Mouse (Mus musculus) adrenal gland (tissue): ENCODE measurements around the gene Adgrf5.
"Not testable (repeated sequence)": the region's sequence is repeated elsewhere in the genome, so short reads cannot be mapped to it uniquely, and the experiment has no call there.

Experiments
- intact Hi-C: fragments of 180-260 bp; cut with DNase I; formaldehyde crosslinking; loops from one replicate; pipeline ENCODE4 v1.15.1; 2025
- long read RNA-seq, 2 experiments: library from polyadenylated mRNA; unstranded; transcript quantifications; one replicate each; pipeline ENCODE4 v2.0.0; 2020; ENCODE audit warnings: borderline replicate concordance in 1 of 2; ENCODE audit not compliant: insufficient replicate concordance in 1 of 2

Adgrf5 gene
- long read RNA-seq, experiment 1, partial matches to known transcripts: 3 of 6 reads
- long read RNA-seq, experiment 1, other reads (novel, unspliced or antisense): 3 of 6 reads
- long read RNA-seq, experiment 2, partial matches to known transcripts: 2 of 5 reads
- long read RNA-seq, experiment 2, other reads (novel, unspliced or antisense): 3 of 5 reads

DNA sequence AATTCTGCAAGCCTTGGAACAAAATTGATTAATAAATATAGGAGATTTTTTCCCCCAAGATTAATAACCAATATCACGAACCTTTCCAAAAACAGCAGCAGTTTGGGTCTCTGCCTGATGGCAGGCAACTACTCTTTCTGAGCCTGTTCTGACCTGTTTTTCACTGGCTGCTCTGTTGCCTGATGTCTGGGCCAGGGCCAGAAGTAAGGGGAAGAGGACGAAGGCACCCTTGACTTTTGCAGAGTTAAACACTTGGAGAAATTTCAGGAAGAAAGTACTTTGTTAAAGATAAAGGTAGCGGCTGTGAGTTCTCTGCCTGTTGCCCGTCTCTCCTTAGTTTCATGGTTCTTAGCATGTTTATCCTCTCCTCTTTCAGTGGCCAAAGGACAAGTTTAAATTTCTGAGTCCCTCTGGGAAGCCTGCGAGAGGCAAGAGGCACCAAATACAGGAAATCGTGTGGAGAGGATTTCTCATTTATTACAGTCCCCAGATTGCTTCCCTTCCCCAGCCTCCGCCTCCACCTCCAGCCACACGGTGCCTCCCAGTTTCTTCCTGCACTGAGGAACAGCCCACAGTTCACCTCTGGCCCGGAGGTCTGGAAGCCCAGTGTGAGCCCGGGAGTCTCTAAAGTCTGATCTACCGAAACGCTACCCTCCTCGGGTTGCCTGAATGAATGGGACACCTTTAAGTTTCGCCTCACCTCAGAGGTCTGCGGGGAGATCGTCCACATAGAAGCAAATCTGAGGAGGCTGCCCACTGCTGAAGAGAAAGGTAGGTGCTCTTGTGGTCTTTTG, at the start of gene Adgrf5:
Adgrf5 (plus strand) TSS at position 626 of the 794 bp plus-strand sequence.
- intact Hi-C loops: no loop called here

GRCm38 (mm10) chr17:43325986-43326671, 34.1 kb upstream of the Adgrf5 start:
- intact Hi-C loops: loop anchor here (2.0 kb wide), 1 partner anchor 131 kb away; no protein-coding TSS in a partner anchor

DNA sequence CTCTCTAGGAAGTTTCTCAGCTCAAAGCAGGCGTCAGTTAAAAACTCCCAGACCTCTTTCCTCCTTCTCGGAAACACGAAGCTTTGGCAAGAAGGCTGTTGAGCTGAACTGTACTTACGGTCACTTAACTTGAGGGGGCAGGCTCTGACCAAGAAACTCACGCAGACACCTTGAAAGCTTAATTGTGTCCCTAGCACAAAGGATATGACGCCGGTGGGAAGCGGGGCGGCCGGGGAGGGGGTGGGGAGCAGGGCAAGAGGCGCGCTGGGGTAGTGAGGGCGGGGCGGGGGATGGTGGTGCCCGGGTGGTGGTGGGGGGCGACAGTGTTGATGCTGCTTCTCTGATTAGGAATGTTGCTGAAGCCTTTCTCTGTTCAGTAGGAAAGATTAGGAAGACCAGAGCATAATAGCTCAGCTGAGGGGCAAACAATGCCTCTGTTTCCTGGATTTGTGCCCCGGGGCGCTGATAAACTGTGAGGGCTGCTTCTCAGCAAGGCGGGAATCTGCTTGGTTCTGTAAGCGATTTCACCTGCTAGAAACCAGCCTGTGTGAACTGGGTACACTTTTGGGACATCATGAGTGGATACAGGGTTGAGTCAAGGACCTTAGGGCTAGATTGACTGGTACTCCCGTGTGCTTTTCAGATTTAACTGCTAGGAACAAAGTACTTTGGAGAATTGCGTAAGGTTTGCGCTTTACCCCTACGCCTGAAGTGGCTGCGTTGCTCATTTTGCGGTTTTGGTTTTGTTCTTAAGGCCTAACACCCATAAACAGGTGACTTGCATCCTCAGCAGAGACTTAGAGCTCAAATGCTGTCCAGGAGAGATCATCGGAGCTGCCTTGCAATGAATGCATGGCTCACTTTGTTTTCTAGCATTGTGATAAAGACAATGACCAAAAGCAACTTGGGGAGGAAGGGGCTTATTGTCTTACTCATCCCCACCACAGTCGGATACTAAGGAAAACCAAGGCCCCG, 33.2 kb upstream of the Adgrf5 start:
- intact Hi-C loops: loop anchor here (2.0 kb wide), 1 partner anchor 130 kb away; no protein-coding TSS in a partner anchor

DNA sequence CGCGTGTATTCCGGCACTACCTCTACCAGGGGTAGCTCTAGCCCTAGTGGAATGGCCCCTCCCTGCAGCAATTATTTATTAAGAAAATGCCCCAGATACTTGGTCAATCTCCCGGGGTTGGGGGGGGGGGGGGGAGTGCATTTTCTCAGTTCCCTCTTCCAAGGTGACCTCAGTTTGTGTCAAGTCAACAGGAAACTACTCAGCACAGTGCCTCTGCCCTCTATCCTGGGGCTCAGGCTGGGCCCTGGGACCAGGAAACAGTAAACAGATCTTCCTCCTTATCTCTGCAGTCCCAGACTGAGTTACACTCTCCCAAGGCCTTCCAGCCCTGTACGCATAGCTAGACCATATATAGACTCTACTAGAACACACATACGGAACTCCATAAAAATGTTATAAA, 32.4 kb upstream of the Adgrf5 start:
- intact Hi-C loops: loop anchor here (2.0 kb wide), 1 partner anchor 129 kb away; no protein-coding TSS in a partner anchor

DNA sequence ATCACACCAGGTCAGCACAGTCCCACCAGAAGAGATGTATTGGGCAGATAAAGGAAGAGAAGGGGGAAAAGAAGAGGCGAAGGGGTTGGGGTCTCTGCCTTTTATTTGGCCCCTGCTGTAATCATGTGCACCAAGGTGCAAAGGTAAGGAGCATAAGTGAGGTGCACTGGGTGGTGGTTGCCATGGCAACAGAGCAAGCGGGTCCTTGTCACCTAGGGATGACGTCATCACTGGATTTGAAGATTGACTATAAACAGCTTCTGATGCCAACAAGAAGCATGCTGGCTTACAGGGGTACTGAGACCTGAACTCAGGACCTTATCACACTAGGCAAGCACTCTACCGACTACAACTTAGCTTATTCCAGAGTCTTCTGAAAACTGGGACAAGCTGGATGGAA, 31.0 kb upstream of the Adgrf5 start:
- intact Hi-C loops: no loop called here

- intact Hi-C loops: no loop called here
These were observed 30.5 kb upstream of the Adgrf5 start for GRCm38 (mm10) chr17:43329761-43330183.

- intact Hi-C loops: no loop called here
These were observed 27.6 kb upstream of the Adgrf5 start for GRCm38 (mm10) chr17:43332686-43333085.

- intact Hi-C loops: no loop called here
These were observed 26.2 kb upstream of the Adgrf5 start for GRCm38 (mm10) chr17:43334074-43334473.

DNA sequence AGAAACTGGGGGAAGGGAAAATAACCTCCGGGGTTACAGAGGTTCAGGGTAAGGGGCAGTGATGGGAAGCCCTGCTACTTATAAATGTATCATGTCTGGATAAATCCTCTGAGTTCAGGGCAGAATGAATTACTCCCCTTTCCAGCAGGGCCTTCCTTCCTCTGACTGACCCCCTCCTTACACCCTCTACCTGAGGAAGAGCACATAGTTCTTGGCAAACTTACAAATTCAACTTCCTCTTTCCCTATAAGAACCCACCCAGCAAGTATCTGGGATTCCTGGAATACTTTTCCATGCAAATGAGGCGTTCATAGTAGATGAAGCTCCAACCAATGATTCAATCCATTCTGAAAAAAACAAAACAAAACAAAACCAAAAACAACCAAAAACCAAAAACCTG, 22.6 kb upstream of the Adgrf5 start:
- intact Hi-C loops: no loop called here

DNA sequence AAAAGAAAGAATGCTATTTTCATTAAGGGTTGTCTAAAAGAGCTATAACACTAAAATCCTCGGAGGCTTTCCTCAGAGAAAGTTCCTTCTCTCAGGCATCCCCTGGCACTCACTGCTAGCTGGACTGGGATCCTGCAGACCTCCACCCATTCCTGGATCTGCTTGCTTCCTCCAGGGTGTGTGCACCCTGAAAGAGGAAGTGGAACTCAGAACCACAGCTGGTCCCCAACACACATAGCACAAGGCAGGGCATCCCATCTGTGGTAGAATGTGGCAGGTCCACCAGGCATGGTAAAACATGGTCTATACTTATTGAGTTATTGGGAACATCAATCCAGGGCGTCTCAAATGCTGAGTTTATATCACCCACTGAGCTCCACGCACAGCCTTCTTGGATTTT, 22.0 kb upstream of the Adgrf5 start:
- intact Hi-C loops: no loop called here

GRCm38 (mm10) chr17:43346499-43346898, 13.8 kb upstream of the Adgrf5 start:
- intact Hi-C loops: not testable (repeated sequence)

- intact Hi-C loops: no loop called here
These were observed 2.2 kb upstream of the Adgrf5 start for GRCm38 (mm10) chr17:43357902-43358539.

- intact Hi-C loops: no loop called here
These were observed 770 bp downstream of the Adgrf5 start for GRCm38 (mm10) chr17:43361021-43361420.

- intact Hi-C loops: no loop called here
These were observed 2.1 kb downstream of the Adgrf5 start for GRCm38 (mm10) chr17:43362362-43362761.

- intact Hi-C loops: no loop called here
These were observed 2.6 kb downstream of the Adgrf5 start for GRCm38 (mm10) chr17:43362881-43363280.

- intact Hi-C loops: no loop called here
These were observed 3.7 kb downstream of the Adgrf5 start for GRCm38 (mm10) chr17:43363921-43364320.

DNA sequence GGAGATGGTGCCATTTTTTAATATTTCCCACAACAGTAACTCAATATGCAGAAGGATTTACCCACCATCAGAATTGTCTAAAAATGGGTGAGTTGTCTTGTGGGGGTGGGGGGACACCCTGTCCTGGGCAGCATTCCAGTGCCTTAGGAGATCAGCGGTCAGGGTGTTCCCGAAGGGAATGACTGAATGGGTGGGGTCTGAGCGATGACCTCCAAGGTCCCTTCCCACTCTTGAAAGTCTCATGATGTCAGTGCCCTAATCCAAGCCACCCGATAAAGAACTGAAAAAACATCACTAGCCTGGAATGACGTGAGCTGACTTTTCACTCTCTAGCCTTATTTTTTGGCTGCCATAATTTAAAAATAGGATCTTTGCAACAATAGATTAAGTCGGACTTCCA, 5.0 kb downstream of the Adgrf5 start:
- intact Hi-C loops: no loop called here

- intact Hi-C loops: no loop called here
These were observed 6.2 kb downstream of the Adgrf5 start for GRCm38 (mm10) chr17:43366486-43366885.

DNA sequence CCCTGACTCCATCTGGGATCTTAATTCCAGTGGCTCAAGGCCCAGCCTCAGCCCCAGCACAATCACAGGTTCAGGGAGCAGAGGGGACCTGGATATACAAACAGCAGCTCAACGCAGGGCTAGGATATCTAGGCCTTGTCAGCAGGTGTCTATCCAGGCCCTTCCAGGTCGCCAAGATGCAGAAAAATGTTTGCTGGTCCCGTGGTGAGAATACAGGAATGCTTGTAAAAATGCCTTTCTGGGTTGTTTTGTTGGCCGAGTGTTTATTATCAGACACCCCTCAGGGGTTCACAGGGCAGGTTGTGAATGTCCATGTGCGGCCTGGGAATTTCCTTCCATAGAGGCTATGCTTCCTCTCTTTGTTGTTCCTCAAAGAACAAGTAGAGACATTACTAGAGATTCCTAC, 7.9 kb downstream of the Adgrf5 start:
- intact Hi-C loops: no loop called here

DNA sequence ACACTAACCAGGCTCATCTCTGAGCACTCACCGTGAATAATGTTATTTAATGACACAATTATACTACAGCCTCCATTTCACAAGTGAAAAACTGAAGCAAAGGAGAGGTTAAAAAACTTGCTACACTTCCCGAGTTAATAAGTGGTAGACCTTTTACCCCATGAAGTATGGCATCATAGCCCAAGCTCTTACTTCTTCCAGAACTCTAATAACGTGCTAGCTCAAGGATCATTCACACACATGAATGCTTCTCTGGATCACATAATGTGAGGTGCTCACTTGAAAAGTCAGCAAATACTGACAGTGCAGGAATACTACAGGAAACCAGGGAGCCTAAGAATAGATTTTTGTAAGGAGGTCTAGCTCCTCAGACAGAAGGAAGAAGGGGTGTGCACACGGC, 12.4 kb downstream of the Adgrf5 start:
- intact Hi-C loops: no loop called here
